Mouse (Mus musculus): ENCODE data around the gene Gm4302. TPM values are rescaled to one million over a fixed set of nuclear protein-coding genes. Genes with fewer than 3 reads are reported as not detected.
"Not testable (repeated sequence)": the region's sequence is repeated elsewhere in the genome, so short reads cannot be mapped to it uniquely, and the experiment has no call there.

Gene Gm4302
- total RNA-seq (2022): not detected

DNA sequence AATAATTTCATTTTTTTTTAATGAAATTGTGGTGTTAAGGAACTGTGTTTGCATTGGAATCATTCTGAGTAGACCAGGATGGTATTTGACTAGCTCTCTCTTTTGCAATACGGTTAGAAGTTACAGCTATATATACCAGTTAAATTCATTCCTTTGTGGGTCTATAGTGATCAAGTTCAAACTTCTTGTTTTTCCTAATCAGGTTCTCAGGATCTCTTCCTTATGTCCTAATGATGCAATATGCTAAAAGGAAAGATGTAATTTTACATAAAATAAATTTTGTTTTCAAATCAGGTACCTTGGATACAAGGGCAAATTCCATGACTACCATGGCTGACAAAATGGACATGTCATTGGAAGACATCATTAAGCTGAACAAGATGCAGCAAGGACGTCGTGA, at the start of gene Gm4302:
Gene Gm4302, plus strand, starts transcription at position 301 of the 400 bp plus-strand sequence.
- DNase-seq (ENCODE audit: low spot score): not testable (repeated sequence)

DNA sequence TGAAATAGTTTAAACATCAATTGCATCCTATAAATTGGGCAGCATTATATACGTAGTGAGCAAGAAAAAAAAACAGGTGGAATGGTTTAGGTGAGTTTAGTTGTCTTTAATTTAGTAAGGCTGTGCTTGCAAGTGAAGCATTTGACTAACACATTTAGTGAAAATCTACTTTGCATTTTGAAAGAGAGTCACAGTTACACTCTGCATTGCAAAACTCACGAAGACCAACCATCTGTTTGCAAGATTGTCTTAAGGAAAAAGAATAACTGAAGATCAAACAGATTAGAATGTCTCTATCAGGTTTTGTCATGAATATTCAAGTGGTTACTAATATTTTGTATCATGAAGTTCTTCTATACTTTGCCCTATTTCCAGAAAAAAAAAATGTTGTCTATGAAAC, 44.5 kb upstream of the Gm4302 start:
- no peak for DNase-seq (ENCODE audit: low spot score)

DNA sequence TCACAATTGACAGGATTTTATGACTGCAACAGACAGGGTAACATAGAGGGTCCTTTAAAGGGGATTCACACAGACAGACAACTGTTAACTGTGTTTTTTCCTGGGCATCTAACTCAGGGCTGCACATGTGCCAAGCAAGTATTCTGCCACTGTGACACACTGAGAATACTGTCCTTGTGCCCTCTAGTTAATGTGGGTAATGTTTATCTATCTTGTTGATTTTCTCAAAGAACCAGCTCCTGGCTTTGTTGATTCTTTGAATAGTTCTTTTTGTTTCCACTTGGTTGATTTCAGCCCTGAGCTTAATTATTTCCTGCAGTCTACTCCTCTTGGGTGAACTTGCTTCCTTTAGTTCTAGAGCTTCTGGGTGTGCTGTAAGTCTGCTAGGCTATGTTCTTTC, 40.5 kb upstream of the Gm4302 start:
- not testable (repeated sequence) for DNase-seq (ENCODE audit: low spot score)

DNA sequence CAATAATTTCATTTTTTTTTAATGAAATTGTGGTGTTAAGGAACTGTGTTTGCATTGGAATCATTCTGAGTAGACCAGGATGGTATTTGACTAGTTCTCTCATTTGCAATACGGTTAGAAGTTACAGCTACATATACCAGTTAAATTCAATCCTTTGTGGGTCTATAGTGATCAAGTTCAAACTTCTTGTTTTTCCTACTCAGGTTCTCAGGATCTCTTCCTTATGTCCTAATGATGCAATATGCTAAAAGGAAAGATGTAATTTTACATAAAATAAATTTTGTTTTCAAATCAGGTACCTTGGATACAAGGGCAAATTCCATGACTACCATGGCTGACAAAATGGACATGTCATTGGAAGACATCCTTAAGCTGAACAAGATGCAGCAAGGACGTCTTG, 5.3 kb upstream of the Gm4302 start, which contains the start of gene Gm4301:
Gene Gm4301, plus strand, starts transcription at position 301 of the 400 bp plus-strand sequence.
- not testable (repeated sequence) for DNase-seq (ENCODE audit: low spot score)

DNA sequence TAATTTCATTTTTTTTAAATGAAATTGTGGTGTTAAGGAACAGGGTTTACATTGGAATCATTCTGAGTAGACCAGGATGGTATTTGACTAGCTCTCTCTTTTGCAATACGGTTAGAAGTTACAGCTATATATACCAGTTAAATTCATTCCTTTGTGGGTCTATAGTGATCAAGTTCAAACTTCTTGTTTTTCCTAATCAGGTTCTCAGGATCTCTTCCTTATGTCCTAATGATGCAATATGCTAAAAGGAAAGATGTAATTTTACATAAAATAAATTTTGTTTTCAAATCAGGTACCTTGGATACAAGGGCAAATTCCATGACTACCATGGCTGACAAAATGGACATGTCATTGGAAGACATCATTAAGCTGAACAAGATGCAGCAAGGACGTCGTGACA, 5.0 kb downstream of the Gm4302 start, which contains the start of gene Gm4303:
Gene Gm4303, plus strand, starts transcription at position 301 of the 400 bp plus-strand sequence.
- not testable (repeated sequence) for DNase-seq (ENCODE audit: low spot score)

GRCm38 (mm10) chr10:100350793-100351192, 10.2 kb downstream of the Gm4302 start, which contains the start of gene Gm4305:
Gene Gm4305, plus strand, starts transcription at chr10:100351093.
- not testable (repeated sequence) for DNase-seq (ENCODE audit: low spot score)

DNA sequence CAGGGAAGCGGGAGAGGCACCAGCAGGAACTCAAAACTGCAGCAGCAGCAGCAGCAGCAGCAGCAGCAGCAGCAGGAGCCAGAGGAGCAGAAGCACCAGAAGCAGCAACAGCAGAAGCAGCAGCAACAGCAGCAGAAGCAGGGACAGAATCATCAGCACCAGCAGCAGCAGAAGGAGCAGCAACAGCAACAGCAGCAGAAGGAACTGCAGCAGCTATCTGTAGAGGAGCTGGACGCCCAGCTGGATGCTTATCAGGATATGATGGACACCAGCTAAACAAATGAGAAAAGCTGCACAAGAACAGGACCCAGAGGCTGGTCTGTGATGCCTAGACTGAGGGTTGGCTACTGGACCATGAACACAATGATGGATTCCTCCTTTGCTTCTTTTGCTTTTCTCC, 16.2 kb downstream of the Gm4302 start:
- DNase-seq (ENCODE audit: low spot score): not testable (repeated sequence)

DNA sequence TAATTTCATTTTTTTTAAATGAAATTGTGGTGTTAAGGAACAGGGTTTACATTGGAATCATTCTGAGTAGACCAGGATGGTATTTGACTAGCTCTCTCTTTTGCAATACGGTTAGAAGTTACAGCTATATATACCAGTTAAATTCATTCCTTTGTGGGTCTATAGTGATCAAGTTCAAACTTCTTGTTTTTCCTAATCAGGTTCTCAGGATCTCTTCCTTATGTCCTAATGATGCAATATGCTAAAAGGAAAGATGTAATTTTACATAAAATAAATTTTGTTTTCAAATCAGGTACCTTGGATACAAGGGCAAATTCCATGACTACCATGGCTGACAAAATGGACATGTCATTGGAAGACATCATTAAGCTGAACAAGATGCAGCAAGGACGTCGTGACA, 20.4 kb downstream of the Gm4302 start, which contains the start of gene Gm4307:
Gene Gm4307, plus strand, starts transcription at position 301 of the 400 bp plus-strand sequence.
- not testable (repeated sequence) for DNase-seq (ENCODE audit: low spot score)

GRCm38 (mm10) chr10:100382460-100382859, 41.8 kb downstream of the Gm4302 start, which contains the start of gene Gm4312:
Gene Gm4312, minus strand, starts transcription at chr10:100382560.
- not testable (repeated sequence) for DNase-seq (ENCODE audit: low spot score)

Other genes with a start within 250 kb of the Gm4302 start
- not detected for gene Gm4301, start 5.2 kb upstream of the Gm4302 start, total RNA-seq (2022)
- gene Gm4303, start 5.1 kb downstream of the Gm4302 start, total RNA-seq (2022): not detected
- not detected for gene Gm4305, start 10.3 kb downstream of the Gm4302 start, total RNA-seq (2022)
- not detected for gene Gm4307, start 20.5 kb downstream of the Gm4302 start, total RNA-seq (2022)
- gene Gm4312, start 41.7 kb downstream of the Gm4302 start, total RNA-seq (2022): not detected
- gene Tmtc3, start 146.5 kb downstream of the Gm4302 start, total RNA-seq (2022): 10 to 100 TPM; 14.2 to 16.5 (median 15.3) TPM
- gene Cep290, start 146.7 kb downstream of the Gm4302 start, total RNA-seq (2022): 1 to 10 TPM; 3.9 to 5.8 (median 4.3) TPM
- gene 4930430F08Rik, start 249.6 kb downstream of the Gm4302 start, total RNA-seq (2022): 1 to 10 TPM; 4.0 to 8.3 (median 5.6) TPM
- gene 1700017N19Rik, start 249.6 kb downstream of the Gm4302 start, total RNA-seq (2022): not detected

Measured in heart, adult 8-10 months (tissue).